Mouse (Mus musculus): Measurements from ENCODE around the gene Ntng1.

Ntng1 gene

DNA sequence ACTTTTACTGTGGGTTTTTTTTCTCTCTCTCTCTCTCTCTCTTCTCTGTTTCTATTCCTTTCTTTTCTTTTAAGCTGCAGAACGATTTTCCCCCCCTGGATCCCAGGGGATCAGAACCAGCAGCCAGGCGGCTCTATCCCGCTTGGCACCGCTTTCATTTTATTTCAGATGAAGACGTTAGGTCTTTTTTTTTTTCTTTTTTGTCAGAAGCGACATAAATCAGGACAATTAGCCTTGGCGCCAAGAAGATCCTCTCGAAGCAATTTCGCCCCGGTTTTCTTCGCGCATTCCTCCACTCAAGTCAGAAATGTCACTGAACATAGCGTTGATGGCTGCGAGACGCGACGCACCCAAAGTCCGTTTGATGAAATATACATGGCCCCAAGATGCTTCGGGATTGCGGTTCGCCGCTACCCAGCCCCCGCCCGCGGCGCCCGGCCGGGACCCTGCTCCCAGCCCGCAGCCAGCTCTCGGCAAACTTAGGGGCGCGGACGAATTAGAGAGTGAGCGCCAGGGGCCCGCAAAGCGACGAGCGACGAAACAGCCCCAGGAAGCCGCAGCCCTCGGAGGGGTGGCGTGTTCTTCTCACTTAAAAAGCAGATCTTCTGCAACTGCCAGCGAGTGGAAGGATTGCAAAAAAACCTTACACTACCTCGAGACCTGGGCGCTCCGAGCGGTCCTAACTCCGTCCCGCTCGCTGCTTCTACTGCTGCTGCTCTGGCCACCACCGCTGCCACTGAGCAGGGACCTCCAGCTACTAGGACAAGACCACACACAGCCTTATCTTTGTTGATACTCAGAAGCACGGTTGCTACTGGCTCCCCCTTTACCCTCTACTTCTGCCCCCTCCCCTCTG, at the start of gene Ntng1:
Gene Ntng1, minus strand, starts transcription at position 806 of the 856 bp plus-strand sequence.
- DNase-seq (ENCODE audit: low spot score) = peak; percentile 7

DNA sequence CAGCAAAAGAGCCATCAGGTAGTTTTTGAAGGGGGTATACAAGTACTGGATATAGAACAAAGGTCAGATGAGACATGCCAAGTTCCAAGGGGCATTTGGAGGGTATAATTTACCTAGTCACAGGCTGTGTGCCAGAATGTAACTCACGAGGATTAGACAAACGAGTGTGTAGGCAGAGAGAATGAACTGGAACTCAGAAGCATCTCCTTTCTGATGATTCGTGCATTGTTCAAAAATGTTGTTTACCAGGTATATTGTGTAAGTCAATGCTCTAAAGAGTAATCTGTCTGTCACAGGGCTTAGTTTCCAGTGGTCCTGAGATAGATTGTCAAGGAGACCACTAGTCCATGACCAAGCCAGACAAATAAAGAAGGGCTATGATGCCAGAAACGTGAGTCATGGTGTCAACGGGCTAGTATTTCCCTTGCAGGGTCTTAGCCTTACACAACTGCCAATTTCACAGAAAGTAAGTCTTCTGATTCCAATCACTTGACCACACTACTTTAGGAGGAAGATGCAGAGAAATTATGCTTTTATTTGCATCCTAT, 43.7 kb upstream of the Ntng1 start:
- DNase-seq (ENCODE audit: low spot score) = no peak

DNA sequence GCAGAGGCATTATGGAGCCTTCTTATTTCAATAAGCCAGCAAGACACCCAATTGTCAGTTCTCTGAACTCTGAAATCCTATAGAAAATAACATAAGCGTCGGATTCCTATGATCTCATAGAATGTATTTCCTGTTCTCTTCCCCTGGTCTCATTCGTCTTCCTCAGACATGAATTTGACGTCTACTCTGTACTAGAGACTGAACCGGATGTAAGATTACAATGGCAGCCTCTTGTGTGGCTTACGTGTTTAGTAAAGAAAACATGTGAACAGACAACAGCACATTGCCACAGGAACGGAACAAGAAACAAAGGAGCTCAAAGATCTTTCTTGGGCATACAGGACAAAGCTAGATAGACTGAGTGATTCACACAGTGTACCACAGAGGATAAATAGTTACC, 5.3 kb upstream of the Ntng1 start:
- DNase-seq (ENCODE audit: low spot score) = no peak

DNA sequence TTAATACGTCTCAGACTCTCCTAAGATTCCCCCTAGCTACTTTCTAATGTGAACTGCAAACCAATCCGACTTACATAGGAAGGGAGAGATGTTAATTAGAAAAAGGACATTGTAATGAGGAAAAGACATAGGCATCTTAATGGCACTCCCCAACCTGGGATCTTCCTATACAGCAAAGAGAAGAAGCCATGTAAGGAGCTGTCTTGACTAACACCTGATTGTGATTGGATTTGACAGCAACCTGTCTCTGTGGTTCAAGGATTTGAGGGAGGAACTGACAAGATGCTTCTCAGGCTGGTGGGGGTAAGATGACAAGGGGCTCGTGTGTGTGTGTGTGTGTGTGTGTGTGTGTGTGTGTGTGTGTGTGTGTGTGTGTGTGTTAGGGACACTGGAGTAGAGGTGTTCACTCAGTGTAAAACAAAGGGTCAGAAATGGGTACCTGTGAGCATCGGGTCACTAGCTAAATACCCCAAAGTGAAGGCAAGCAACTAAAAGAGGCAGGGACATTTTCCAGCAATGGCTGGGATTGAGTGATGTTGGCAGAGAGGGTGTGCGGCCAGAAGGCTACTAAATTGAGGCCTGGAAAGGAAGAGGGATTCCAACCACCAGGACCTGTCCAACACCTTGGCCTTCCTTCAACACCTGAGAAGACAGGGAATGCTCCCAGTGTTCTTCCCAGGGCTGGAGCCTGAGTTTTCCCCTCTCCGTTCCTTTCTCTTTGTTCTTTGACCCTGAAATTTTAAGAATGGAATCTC, 667 bp upstream of the Ntng1 start:
- DNase-seq (ENCODE audit: low spot score) = no peak

DNA sequence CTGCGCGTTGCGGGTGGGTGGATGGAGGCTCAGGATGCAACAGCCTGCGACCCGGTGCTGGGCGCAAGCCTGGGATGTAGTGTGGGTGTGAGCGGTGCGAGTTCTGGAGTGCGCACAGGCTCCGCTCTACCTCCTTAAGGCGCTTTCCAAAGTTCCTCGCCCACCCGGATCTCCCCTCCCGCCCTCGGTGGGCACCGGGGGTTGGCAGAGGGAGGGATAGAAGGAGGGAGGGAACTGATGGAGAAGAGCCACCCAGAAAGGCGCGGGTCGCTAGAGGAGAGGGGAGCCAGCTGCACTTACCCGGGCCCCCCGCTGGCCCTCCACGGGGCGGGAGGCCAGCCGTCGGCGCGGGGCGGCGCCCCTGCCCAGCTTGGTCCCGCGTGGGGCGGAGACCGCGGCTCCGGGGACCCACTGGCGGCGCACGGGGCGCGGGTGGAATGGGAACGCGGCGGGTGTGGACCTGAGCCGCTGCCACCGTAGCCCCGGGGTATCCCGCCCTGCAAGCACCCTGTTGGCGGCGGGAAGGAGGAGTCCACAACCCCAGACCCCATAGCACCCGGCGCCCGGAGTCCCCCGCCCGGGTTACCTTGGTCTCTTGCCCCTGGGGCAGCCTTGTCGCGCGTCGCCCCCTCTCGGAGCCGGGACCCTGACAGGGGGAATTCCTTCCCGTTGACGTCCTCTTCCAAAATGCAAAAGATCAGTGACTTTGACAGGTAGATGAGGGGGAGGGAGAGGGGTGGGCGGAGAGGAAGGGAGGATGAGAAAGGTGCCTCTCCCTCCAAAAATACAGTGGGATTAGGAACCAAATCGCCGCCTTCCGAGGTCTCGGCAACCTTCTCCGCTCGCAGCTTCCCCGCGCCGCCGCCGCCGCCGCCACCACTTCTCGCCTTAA, 1.3 kb downstream of the Ntng1 start:
- peak; percentile 5 for DNase-seq (ENCODE audit: low spot score)

DNA sequence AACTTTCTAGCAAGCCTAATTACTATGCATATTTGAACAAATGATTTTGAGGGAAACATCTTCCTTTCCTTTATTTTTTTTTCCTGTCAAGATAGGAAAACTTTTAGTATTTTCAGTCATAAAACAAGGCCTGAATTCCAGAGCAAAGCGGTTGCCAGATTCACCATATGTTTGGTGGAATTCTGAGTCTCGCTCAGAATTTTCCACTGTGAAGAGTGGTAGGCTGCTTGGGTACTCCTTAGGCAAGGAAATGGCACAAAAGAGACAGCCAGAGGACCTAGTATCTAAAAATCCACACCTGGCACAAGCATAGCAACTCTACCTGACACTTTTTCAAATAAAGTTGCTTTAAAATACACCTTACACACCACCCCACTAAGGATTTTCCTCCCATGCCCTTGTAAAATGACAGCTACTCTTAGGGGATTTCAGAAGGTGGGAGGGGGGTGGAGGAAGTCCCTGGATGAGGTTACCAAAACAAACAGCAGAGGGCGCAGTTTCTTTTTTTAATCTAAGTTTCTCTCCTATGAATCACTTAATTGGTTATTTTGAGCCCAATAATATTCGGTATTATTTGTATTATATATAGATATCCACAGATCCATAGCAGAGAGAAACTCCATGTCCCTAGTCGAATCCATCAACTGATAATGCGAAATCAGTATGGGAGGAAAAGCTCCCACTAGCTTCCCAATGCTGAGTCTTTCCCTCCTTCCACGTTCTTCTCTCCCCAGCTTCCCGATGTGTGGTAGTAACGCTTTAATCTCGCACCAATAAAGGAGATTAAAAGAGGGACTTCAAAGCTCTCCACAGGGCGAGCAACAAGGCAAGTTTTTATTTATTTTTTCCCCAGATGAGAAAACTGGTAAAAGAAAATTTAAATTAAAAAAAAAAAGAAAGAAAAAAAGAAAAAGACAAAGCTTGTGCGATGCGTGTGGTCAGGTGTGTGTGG, 2.2 kb downstream of the Ntng1 start:
- DNase-seq (ENCODE audit: low spot score) = peak; percentile 25

DNA sequence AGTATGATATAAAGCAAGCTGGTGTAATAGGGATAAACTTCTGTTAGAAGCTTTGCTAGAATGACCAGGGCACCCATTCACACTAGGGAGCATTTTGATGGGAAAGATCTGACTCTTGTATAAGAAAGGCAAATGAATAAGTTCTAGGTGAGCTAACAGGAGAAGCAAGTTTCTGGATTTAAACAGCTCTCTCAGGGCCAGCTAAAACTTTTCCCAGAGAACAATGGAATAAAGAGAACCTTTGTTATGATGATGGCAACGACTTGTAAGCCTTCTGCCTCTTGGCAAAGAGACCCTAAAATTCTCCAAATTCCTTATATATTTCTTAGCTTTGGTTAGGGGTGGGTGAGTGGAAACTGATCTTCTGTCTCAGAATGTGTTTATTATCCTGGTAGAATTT, 7.7 kb downstream of the Ntng1 start:
- DNase-seq (ENCODE audit: low spot score) = no peak

DNA sequence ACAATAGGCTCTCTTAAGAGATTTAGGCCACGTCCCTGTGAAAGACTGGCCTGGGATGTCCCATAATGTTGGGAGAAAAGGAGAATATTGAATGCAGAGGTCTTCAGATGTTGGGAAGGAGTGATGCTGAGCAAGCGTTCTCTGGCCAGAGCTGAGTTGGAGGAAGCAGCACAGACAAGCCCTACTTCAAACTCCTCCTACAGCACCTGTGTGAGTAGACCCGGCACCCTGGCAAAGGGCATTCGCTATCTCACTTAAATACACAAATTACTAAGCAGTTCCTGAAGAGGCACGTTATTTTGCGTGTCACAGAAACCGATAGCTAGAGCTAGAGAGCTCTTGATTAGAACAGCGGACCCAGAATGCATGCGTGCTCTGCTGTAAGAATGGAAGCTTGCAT, 10.7 kb downstream of the Ntng1 start:
- no peak for DNase-seq (ENCODE audit: low spot score)

DNA sequence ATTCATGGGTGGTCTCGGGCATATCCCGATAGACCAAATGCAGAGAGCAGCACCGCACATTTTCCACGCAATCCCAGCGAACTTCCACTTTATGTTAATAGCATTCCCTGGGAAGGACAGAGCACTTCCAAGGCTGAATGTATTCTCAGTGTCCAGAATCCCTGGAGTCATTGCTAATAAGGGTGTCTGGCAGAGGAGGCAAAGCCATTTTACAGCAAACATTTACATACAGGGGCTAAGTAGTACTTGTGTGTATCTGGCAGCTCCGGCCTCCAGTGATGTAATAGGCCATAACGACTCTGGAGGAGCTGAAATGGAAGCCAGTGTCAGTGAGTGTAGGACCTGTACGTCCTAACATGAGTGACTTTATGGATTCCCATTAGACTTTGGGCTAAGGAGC, 11.5 kb downstream of the Ntng1 start:
- no peak for DNase-seq (ENCODE audit: low spot score)

DNA sequence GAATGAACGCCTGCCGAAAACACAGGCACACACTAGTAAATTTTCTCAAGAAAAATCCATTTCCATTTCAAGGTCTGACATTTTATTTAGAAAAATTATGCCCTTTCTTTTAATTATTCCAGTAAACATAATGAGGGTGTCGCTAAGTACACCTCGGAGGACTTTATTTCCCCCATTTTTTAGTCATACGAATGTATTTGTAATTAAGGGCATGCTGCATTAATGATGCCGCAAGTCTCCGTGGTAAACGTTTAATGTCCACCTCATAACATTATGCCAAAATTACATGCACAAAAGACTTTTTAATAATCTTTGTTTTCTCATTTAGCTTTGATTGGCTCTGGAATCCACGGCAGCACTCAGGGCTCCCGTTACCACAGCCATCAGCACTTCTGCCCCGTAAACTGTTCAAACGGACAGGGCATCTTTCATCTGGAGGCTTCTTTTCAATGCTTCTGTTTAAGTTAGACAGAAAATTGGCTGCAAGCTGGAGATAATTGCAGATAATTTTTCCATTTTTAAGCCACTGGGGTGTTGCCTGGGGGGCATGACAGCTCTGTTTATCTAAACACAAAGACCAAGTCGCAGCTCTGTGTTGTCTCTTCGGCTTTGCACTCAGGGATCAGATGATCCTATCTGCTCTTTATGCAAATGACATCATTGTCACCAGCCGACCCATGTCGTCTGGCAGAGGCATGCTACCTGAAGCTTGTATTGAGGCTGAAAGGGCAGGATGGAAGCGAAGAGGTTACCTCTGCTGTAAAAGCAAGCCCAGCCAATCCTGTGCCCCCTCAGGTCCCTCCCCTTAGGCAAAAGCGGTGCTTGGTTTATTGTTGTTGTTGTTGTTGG, 12.5 kb downstream of the Ntng1 start:
- no peak for DNase-seq (ENCODE audit: low spot score)

DNA sequence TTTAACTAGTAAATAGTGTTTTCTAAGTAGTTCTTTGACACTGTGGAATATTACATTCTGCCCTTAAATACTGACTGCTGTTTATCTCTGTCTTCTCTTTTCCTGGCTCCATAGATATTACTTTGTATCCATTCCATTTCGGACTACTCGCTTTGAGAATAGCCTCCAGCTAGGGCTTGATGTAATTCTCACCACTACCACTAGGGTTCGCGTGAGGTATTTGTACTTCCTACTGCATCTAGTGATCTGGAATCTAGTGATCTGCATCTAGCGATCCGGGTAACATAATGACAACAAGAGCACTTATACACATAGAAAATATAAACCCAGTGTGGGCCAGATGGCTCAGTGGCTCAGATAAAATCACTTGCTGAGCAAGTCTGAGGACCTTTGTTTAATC, 14.2 kb downstream of the Ntng1 start:
- DNase-seq (ENCODE audit: low spot score) = no peak

DNA sequence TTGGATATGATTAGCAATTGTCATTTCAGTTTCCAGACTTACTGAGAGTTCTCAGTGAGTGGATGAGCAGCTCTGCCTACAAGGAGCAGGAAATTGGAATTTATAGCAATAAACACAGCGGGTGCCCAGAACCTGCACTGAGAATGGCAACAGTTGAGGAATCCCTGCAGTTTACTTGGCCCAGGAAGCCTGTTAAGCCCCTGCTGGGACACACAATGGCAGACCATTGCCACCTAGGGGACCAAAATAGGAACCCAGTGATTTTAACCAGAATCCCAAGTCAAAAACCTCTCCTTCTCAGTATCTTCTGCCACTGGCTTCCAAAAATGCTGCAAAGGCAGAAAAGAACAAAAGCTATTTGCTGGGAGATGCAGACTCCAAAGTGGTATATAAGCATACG, 37.8 kb downstream of the Ntng1 start:
- no peak for DNase-seq (ENCODE audit: low spot score)

DNA sequence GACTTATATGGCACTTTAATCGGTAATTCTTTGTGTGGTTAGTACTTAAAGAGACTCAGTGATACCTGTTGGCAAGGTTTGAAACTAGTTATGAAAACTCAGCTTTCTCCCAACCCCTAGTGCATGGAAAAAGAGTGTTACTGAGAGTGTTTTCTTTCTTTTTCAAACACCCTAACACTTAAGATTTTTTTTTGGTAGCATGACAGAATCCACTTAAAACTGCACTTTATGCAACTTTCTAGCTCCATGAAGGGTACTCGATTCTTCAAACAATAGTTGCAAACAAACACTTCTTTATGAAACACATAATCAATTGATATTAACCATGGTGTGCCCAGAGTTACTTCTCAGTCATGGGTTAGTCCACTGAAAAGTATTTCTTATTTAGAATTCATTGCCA, 49.4 kb downstream of the Ntng1 start:
- no peak for DNase-seq (ENCODE audit: low spot score)

DNA sequence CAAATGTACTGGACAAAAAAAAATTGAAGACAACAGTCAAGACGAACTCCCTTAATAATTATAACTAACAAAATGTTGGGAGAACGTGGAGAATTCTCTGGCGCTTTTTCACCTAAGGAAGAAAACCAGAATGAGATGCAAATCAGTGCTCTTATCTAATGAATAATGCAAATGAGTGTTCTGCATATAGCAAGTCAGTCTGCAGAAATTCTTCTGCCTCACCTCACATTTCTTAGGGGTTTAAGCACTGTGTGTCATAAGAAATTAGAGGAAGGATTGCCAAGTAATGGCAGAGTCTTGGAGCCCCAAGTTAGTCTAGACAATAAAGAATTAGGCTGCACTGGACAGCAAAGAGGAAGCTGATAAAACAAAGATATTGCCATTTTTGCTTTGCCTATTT, 49.8 kb downstream of the Ntng1 start:
- no peak for DNase-seq (ENCODE audit: low spot score)

DNA sequence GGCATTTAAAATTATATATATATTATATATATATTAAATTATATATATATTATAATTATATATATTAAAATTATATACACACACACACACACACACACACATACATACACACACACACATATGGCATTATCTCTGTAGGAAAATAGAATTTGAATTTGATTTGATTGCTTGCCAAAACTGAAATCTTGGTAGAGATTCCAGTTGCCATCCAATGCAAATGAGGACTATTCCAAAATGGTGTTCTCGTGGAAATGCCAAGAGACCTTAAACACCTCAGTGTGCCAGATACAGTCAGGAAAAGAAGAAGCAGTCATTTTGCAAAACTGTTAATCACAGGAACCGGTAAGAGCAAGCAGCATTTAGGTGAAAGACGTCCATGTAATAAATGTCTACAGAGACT, 51.3 kb downstream of the Ntng1 start:
- DNase-seq (ENCODE audit: low spot score) = no peak

DNA sequence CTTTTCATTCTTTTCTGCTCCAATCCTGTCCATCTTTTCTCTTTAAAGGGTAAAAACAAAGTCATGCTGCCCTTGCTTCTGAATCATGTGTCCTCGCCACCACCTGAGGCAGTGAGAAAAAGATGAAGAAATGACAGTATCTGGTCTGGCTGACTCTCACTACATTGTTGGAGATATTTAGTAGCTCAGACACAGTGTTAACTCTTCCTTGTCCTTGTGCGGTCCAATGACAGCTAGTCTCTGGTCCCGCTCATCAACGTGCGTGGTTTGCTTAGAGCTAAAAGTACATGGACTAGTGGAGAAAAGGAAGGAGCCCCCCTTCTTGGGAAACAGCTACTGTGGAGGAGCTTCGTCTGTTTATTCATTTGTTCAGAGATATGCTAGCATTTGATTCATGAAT, 56.6 kb downstream of the Ntng1 start:
- no peak for DNase-seq (ENCODE audit: low spot score)

DNA sequence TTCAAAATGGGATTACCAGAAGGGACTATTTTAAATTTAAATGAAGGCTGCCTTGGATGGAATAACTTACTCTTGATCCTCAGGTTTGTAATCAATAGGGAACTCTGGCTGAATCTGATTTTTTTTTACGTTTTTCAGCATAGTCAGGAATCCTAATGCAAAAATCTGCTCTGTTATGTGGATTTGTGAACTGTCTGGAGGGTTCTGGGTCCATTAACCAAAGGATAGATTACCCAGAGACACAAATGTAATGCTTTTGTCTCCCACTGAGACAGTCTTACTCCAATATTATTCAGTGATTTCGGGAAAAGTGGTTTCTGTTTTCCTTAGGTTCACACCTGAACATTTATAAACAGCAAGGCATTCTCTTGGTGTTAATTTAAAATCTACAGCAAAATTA, 58.5 kb downstream of the Ntng1 start:
- no peak for DNase-seq (ENCODE audit: low spot score)

DNA sequence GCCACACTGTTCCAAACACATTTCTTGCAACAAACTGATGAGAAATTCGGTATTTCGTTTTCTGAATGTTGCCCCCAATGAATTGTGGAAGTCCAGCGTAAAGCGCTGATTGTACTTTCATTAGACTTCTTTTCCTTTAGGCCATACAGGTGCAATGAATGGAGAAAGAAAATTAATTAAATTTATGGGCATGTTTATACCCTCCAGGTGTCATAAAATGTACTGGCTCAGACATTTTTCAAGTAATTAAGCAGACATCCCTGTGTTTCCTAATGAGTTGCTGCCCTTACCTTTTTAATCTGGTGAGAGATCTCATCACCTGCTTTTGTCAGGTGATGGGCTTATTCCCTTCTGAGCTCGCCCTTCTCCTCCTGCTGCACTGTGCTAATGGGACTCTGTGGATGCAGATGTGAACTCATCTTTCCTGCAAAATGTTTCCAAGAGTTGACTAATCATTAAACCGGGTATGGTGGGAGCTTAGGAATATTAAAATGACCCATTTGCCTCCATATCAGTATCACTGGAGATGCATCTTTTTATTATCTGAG, 79.0 kb downstream of the Ntng1 start:
- DNase-seq (ENCODE audit: low spot score) = no peak

DNA sequence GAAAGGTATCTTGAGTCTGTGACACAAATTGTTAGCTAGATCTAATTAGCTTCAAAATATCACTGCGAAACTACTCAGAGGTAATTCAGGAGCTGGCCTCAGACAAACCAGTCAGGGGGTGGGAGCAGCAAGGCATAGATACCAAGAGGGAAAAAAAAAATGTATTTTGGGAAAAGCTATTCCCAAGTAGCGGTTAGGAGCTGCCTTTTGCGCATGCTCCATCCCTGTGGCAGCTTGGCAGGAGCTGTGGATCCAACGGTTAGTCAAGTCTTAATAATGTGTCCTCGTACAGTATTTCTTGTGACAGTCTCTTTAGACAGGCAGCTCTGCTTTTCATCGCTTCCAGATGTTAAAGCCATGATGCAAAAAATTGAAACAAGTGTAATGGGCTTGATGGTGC, 87.9 kb downstream of the Ntng1 start:
- no peak for DNase-seq (ENCODE audit: low spot score)

DNA sequence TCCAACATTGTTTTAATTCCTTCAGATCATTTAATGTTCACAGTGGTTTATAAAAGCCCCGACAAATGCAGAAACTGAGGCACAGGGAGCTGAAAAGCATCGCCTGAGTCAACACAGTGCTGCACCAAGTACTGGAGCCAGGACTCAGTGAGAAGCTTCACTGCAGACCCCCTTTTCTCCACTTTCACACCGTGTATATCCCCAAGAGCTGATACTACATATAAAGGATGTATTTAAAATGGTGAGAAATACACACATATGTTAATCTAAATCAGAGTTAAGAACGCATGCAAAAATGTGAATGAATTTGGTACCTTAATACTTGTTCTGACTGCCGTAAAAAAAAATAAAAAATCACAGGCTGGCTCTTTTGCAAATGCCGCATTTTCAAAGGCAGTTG, 88.4 kb downstream of the Ntng1 start:
- no peak for DNase-seq (ENCODE audit: low spot score)
